Mouse (Mus musculus) spleen, adult 2 months (tissue): ENCODE results near the gene Ssx2ip.

Experiments
- CTCF ChIP-seq: fragments of 200-500 bp; IDR thresholded peaks from 2 replicates; pipeline ENCODE4 v1.5.1; 2011; ENCODE audit warnings: mild to moderate bottlenecking, inconsistent platforms; ENCODE audit not compliant: insufficient read depth, insufficient read length, insufficient replicate concordance; ENCODE audit errors: extremely low read depth
- POLR2A ChIP-seq: fragments of 200-500 bp; IDR thresholded peaks from 2 replicates; pipeline ENCODE4 v1.6.1; 2011; ENCODE audit warnings: low read depth, low read length, inconsistent platforms

- TF ChIP-seq POLR2A (no peak), CTCF (no peak)
These were observed 27.2 kb upstream of the Ssx2ip start for GRCm38 (mm10) chr3:146377216-146377615.
